Mouse (Mus musculus): Measurements from ENCODE around the gene Gm436. TPM values are rescaled to one million over a fixed set of nuclear protein-coding genes. Genes with fewer than 3 reads are reported as not detected.

Gene Gm436
- total RNA-seq (2021), result not detected

DNA sequence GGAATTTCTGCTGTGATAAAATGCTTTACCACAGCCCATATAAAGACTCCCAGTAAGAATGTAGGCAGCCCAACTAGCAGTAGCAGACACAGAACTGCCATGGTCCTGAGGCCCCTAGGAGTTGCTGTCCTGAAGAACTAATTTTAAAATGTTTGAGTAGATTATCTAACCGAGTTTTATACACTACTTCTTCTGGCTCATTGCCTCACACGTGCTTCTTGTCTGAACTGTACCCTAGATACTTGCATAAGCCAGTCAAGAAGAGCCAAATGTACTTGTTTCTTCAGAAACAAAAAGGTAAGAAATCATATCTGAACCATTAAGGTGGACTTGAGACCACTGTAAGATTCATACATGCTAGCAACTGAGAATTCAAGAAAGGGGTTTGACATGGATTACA, at the start of gene Gm436:
Gm436 (minus strand) TSS at position 101 of the 400 bp plus-strand sequence.
- no peak for DNase-seq
- intact Hi-C loops (cut with DNase I), result no loop called here

DNA sequence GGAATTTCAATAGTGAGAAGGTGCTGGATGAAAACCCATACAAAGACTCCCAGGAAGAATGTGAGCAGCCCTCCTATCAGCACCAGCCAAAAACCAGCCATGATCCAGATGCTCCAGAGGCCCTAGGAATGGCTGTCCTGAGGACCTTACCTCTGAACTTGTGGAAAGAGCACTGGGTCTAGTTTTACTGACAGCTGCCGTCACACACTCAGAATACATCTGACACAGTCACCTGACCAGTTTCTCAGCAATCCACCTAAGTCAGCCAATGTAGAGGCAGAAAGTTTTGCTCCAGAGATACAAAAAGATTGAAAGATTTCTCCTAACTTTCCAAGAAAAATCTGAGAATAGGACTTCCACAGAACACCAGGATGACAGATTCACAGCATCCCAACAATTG, 35.1 kb upstream of the Gm436 start, which contains the start of gene Gm13178:
Gm13178 (minus strand) TSS at position 101 of the 400 bp plus-strand sequence.
- intact Hi-C loops (cut with DNase I), result no loop called here
- DNase-seq, result no peak

GRCm38 (mm10) chr4:144719691-144720090, 33.5 kb upstream of the Gm436 start:
- intact Hi-C loops (cut with DNase I), result no loop called here

DNA sequence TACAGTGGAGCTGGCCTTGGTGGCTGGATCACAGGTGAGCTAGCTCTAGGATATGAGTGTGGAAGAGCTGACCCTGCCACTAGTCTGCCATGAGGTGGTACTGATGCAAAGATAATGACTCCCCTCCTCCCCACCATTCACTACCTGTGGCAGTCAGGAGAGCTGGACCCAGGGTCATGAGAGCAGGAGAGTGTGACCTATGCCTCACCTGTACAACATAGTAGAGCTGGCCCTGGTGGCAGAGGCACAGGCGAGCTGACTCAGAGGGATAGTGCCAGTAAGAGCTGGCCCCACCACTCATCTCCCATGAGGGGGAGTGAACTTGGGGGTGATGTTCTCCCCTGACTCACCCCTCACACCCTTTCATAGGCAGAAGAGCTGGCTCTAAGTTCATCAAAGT, 32.1 kb upstream of the Gm436 start:
- intact Hi-C loops (cut with DNase I), result no loop called here
- DNase-seq, result no peak

More at GRCm38 (mm10) chr4:144719691-144720090, 33.5 kb upstream of the Gm436 start:
- no peak for DNase-seq

GRCm38 (mm10) chr4:144638263-144638662, 47.9 kb downstream of the Gm436 start:
- DNase-seq, result no peak
- intact Hi-C loops (cut with DNase I), result no loop called here

Other genes starting within 250 kb of the Gm436 start
- gene 1700012P22Rik, start 247.6 kb downstream of the Gm436 start, total RNA-seq (2021), result not detected
- not detected for gene Gm9944, start 233.1 kb downstream of the Gm436 start, total RNA-seq (2021)
- not detected for gene Aadacl3, start 222.6 kb downstream of the Gm436 start, total RNA-seq (2021)
- gene 9430007A20Rik, start 166.5 kb downstream of the Gm436 start, total RNA-seq (2021), result not detected
- gene Gm13124, start 121.2 kb downstream of the Gm436 start, total RNA-seq (2021), result not detected
- not detected for gene Aadacl4, start 72.7 kb downstream of the Gm436 start, total RNA-seq (2021)
- gene Gm13178, start 35.0 kb upstream of the Gm436 start, total RNA-seq (2021), result under 1 TPM in 1 of 2 experiments, not detected in 1; 0.64 TPM
- gene Gm438, start 100.2 kb upstream of the Gm436 start, total RNA-seq (2021), result not detected
- 10 to 100 TPM; 16.4 to 22.8 TPM for gene Dhrs3, start 206.5 kb upstream of the Gm436 start, total RNA-seq (2021)